Mouse (Mus musculus): ENCODE data around the gene Hhat. TPM values are rescaled to one million over a fixed set of nuclear protein-coding genes. Genes with fewer than 3 reads are reported as not detected.
A peak's percentile ranks its signal among the peaks of the same experiment; 100 is the strongest.

Hhat gene
- polyA plus RNA-seq, 1 experiment from 2014 or later = 4.4 TPM

- Histone ChIP-seq H3K9ac (no peak overlapping the region), H3K36me3 (replicated peaks) (no peaks in the 10 kb centered on the region), H3K4me3 (replicated peaks) (no peak overlapping the region), H3K9me3 (no peaks in the 10 kb centered on the region), H3K4me1 (no peaks in the 10 kb centered on the region), H3K27me3 (no peaks in the 10 kb centered on the region), H3K4me2 (no peak overlapping the region), H3K27ac (no peak overlapping the region)
- ATAC-seq (ENCODE audit: low FRiP score) = no peak
- WGBS = 33% methylated on average over 5 of the region's 5 CpGs
These were observed 48.9 kb downstream of the Hhat start for GRCm38 (mm10) chr1:192722147-192722546.

- Histone ChIP-seq H3K9ac (no peak overlapping the region), H3K36me3 (replicated peaks) (no peaks in the 10 kb centered on the region), H3K9me3 (no peaks in the 10 kb centered on the region), H3K4me1 (no peaks in the 10 kb centered on the region), H3K4me3 (replicated peaks) (no peak overlapping the region), H3K27ac (0 out of 2 replicates have a peak overlapping the region, but pooled peaks have one; percentile 36), H3K27me3 (no peaks in the 10 kb centered on the region), H3K4me2 (no peak overlapping the region)
- no peak for ATAC-seq (ENCODE audit: low FRiP score)
- 77% methylated on average over 10 of the region's 10 CpGs for WGBS
These were observed 50.9 kb downstream of the Hhat start for GRCm38 (mm10) chr1:192720156-192720555.

DNA sequence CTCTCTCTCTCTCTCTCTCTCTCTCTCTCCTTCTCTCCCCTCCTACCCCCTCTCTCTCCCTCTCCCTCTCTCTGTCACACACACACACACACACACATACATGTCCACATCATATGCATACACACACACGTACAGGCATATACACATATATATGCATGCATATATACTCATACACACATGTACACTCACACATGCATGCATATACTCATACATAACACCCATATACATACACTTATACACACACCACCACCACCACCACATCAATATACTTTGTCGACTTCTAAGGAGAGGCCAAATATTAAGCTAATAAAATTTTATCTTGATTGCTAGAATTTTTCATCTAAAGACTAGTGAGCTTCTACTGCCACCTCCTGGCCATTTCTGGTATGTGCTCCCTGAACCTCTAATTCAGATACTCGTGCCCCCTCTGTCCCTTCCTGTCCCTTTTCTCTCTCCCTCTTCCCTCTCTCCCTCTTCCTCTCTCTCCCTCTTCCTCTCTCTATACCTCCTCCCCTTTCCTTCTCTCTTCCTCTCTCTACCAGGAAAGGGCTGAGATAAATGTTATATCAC, 59.2 kb downstream of the Hhat start:
- Histone ChIP-seq H3K9ac (no peak overlapping the region), H3K9me3 (no peaks in the 10 kb centered on the region), H3K4me1 (no peaks in the 10 kb centered on the region), H3K4me3 (replicated peaks) (no peak overlapping the region), H3K27ac (no peak overlapping the region), H3K36me3 (replicated peaks) (no peaks in the 10 kb centered on the region), H3K4me2 (no peak overlapping the region), H3K27me3 (no peaks in the 10 kb centered on the region)
- no peak for ATAC-seq (ENCODE audit: low FRiP score)
- WGBS = 31% methylated on average over 3 of the region's 3 CpGs

DNA sequence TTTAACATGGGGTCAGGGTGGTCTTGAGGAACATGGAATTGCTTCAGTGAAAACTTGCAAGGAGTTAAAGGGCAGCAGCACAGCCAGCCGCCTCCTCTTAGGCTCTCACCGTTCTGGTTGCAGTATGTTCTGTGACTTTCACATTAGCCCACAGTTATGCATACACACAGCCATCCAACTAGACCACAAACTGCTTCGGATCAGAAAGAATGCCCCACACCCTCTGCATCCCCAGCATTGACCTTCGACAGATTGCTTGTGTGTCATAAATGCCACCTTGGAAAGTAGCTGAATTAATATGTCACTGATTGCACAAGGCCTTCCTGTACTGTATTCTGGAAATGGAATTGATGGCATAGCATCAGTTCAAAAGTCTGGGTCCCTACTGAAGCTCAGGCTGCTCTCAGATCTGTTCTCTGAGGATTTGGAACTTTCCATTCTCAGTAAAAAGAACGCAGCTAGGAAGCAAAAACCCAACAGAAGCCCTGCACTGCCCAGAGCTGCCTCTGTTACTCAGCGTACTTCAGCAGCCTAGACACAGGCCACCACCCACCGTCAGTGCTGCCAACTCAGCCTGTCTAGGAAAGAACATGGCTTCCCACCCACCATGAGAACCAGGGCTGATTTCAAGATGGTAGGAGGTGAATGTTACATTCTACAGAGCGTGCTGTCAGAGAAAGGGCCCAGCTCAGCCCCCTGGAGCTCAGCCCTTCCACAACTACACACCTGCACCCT, 70.5 kb downstream of the Hhat start:
- Histone ChIP-seq H3K36me3 (replicated peaks) (no peaks in the 10 kb centered on the region), H3K27me3 (no peaks in the 10 kb centered on the region)
- WGBS = 85% methylated on average over 8 of the region's 8 CpGs

GRCm38 (mm10) chr1:192699101-192699500, 71.9 kb downstream of the Hhat start:
- ATAC-seq (ENCODE audit: low FRiP score) = no peak
- no peaks in the 10 kb centered on the region for H3K4me1 ChIP-seq
- no peak overlapping the region for H3K27ac ChIP-seq
- H3K9me3 ChIP-seq = 0 out of 2 replicates have a peak, but pooled peaks cover 2% of the 10 kb centered on the region
- no peaks in the 10 kb centered on the region for H3K27me3 ChIP-seq
- no peak overlapping the region for H3K4me2 ChIP-seq
- H3K9ac ChIP-seq = no peak overlapping the region
- no peaks in the 10 kb centered on the region for H3K36me3 ChIP-seq (replicated peaks)
- H3K4me3 ChIP-seq (replicated peaks) = no peak overlapping the region

More for the DNA sequence above, 70.5 kb downstream of the Hhat start:
- Histone ChIP-seq H3K9ac (no peak overlapping the region), H3K4me3 (replicated peaks) (no peak overlapping the region), H3K4me2 (no peak overlapping the region), H3K27ac (no peak overlapping the region), H3K4me1 (no peaks in the 10 kb centered on the region), H3K9me3 (0 out of 2 replicates have a peak, but pooled peaks cover 4% of the 10 kb centered on the region)
- no peak for ATAC-seq (ENCODE audit: low FRiP score)

GRCm38 (mm10) chr1:192696371-192696863, 74.6 kb downstream of the Hhat start:
- WGBS = 83% methylated on average over 1 of the region's 1 CpGs
- no peaks in the 10 kb centered on the region for H3K27me3 ChIP-seq

GRCm38 (mm10) chr1:192693644-192694043, 77.4 kb downstream of the Hhat start:
- no peaks in the 10 kb centered on the region for H3K27me3 ChIP-seq
- no peak overlapping the region for H3K9ac ChIP-seq
- no peaks in the 10 kb centered on the region for H3K9me3 ChIP-seq
- 92% methylated on average over 10 of the region's 10 CpGs for WGBS
- no peak for ATAC-seq (ENCODE audit: low FRiP score)
- no peak overlapping the region for H3K4me2 ChIP-seq
- H3K36me3 ChIP-seq (replicated peaks) = no peaks in the 10 kb centered on the region
- H3K4me1 ChIP-seq = no peaks in the 10 kb centered on the region
- H3K4me3 ChIP-seq (replicated peaks) = no peak overlapping the region
- H3K27ac ChIP-seq = no peak overlapping the region

More at GRCm38 (mm10) chr1:192696371-192696863, 74.6 kb downstream of the Hhat start:
- H3K4me3 ChIP-seq (replicated peaks) = no peak overlapping the region
- no peak for ATAC-seq (ENCODE audit: low FRiP score)
- no peaks in the 10 kb centered on the region for H3K36me3 ChIP-seq (replicated peaks)
- H3K9ac ChIP-seq = no peak overlapping the region
- no peak overlapping the region for H3K4me2 ChIP-seq
- no peaks in the 10 kb centered on the region for H3K4me1 ChIP-seq
- no peak overlapping the region for H3K27ac ChIP-seq
- no peaks in the 10 kb centered on the region for H3K9me3 ChIP-seq

GRCm38 (mm10) chr1:192692982-192693381, 78.0 kb downstream of the Hhat start:
- no peak overlapping the region for H3K4me3 ChIP-seq (replicated peaks)
- ATAC-seq (ENCODE audit: low FRiP score) = no peak
- H3K27ac ChIP-seq = no peak overlapping the region
- no peaks in the 10 kb centered on the region for H3K36me3 ChIP-seq (replicated peaks)
- no peak overlapping the region for H3K9ac ChIP-seq
- no peaks in the 10 kb centered on the region for H3K27me3 ChIP-seq
- no peak overlapping the region for H3K4me2 ChIP-seq
- H3K4me1 ChIP-seq = no peaks in the 10 kb centered on the region
- WGBS = 83% methylated on average over 7 of the region's 7 CpGs
- H3K9me3 ChIP-seq = no peaks in the 10 kb centered on the region

DNA sequence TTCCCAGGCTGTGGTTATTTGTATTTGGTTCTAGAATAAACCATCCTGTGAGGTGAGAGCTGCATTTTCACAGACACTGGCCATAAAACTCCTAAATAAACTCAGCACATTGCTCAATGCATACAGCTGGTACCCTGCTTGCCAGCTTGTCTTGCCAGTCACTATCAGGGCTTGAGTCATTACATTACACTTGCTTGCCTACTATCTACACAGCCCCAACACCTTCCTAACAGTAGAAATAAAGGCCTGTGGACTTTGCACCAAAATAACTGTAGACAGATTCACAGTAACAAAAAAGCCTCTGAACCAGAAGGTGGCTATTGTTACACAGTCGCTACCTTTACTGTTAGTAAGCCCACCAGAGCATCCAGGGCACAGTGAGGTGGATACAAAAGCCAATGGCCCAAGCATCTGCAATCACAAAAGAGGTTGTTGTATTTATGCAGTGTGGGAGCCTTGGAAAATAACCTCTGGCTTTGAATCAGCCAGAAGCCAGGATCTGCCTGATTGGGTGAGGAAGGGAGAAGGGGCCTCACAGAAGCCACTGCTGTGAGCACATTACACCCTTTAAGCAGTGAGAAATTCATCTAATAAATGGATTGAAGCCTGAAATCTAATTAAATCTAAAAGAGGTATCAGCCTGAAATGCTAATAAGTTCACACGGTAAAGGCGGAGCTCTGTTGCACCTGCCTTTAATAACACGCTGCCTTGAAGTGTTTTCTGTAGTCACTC, 88.6 kb downstream of the Hhat start:
- Histone ChIP-seq H3K27ac (peak overlapping the region; percentile 53; the same call in 1 of the 2 replicates), H3K4me1 (peaks cover 9% of the 10 kb centered on the region; the same call in 1 of the 2 replicates), H3K4me2 (no peak overlapping the region), H3K9me3 (no peaks in the 10 kb centered on the region), H3K36me3 (replicated peaks) (no peaks in the 10 kb centered on the region), H3K4me3 (replicated peaks) (no peak overlapping the region), H3K27me3 (no peaks in the 10 kb centered on the region), H3K9ac (no peak overlapping the region)
- 48% methylated on average over 4 of the region's 4 CpGs for WGBS
- no peak for ATAC-seq (ENCODE audit: low FRiP score)

DNA sequence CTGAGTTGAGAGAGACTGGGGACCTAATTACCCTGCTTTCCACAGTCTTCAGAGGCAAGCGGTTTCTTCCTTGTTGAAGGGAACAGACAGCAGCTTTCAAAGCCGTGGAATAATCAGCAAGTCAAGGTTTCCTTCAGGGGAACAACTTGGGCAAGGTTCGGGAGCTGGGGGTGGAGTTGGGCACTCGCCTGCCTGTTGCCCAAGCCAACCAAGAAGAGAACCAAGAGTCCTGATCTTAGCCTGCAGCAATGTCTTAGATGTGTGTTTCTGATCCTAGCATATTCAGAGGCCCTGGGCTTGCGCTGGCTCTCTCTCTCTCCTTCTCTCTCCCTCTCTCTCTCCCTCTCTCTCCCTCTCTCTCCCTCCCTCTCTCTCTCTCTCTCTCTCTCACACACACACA, 93.8 kb downstream of the Hhat start:
- Histone ChIP-seq H3K9ac (no peak overlapping the region), H3K4me3 (replicated peaks) (no peak overlapping the region), H3K4me1 (peaks cover 2% of the 10 kb centered on the region; the same call in 1 of the 2 replicates), H3K9me3 (no peaks in the 10 kb centered on the region), H3K36me3 (replicated peaks) (no peaks in the 10 kb centered on the region), H3K4me2 (no peak overlapping the region), H3K27me3 (no peaks in the 10 kb centered on the region), H3K27ac (no peak overlapping the region)
- ATAC-seq (ENCODE audit: low FRiP score) = no peak
- 86% methylated on average over 5 of the region's 5 CpGs for WGBS

DNA sequence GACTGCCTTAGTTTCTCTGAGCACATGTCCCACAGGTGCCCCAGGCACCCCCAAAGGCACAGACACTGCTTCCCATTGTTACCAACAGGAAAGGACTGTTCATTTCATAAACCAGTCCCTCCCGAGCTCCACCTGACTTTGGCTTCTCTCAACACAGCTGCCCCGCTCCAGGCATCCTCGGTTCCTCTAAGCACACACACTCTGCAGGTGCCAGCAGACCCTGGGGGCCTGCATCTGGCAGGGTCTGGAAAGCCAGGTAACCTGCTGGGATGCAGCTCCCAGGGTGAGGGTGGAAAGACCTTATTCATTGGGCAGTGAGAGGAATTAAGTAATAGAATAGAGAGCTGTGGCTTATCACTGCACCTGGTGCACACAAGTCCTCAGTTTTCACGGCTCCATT, 107.4 kb downstream of the Hhat start:
- ATAC-seq (ENCODE audit: low FRiP score) = no peak
- Histone ChIP-seq H3K4me1 (no peaks in the 10 kb centered on the region), H3K36me3 (replicated peaks) (no peaks in the 10 kb centered on the region), H3K27me3 (no peaks in the 10 kb centered on the region), H3K9ac (no peak overlapping the region), H3K4me2 (no peak overlapping the region), H3K4me3 (replicated peaks) (no peak overlapping the region), H3K27ac (no peak overlapping the region), H3K9me3 (no peaks in the 10 kb centered on the region)
- 58% methylated on average over 4 of the region's 4 CpGs for WGBS

- H3K4me3 ChIP-seq (replicated peaks) = no peak overlapping the region
- H3K4me2 ChIP-seq = no peak overlapping the region
- no peak overlapping the region for H3K9ac ChIP-seq
- no peaks in the 10 kb centered on the region for H3K36me3 ChIP-seq (replicated peaks)
- ATAC-seq (ENCODE audit: low FRiP score) = no peak
- H3K4me1 ChIP-seq = no peaks in the 10 kb centered on the region
- no peaks in the 10 kb centered on the region for H3K9me3 ChIP-seq
- 82% methylated on average over 5 of the region's 5 CpGs for WGBS
- no peak overlapping the region for H3K27ac ChIP-seq
- no peaks in the 10 kb centered on the region for H3K27me3 ChIP-seq
These were observed 107.9 kb downstream of the Hhat start for GRCm38 (mm10) chr1:192663092-192663491.

Data from forebrain, embryonic 12.5 days (tissue).